Mouse (Mus musculus) right cerebral cortex, postnatal 14 days (tissue): ENCODE measurements around the gene Pnpo.

Experiments used
- DNase-seq: peaks from one replicate; pipeline ENCODE4 v3.0.0; 2022

Gene Pnpo

DNA sequence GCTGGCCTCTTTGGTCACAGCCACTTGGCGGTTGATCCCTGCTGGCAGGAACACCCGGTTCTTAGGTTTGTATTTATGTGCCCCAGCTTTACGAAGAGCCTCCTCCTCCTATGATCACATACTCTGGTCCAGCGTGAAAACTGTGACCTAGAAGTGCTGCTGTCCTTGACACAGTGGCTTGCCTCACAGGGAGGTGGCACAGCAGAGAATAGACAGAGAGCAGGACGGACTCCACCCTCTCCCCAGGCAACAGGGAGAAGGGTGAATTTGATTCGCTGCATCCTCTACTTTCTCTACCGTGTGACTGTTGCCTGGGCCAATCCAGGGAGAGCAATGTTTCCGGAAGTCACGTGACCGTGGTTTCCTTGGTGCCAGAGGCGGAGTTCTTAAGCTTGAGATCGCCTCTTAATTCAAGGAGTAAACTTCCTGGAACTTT is 8.8 kb downstream of the Pnpo start:
- no peak for DNase-seq

- no peak for DNase-seq
These were observed 10.1 kb downstream of the Pnpo start for GRCm38 (mm10) chr11:96933562-96934276.

DNA sequence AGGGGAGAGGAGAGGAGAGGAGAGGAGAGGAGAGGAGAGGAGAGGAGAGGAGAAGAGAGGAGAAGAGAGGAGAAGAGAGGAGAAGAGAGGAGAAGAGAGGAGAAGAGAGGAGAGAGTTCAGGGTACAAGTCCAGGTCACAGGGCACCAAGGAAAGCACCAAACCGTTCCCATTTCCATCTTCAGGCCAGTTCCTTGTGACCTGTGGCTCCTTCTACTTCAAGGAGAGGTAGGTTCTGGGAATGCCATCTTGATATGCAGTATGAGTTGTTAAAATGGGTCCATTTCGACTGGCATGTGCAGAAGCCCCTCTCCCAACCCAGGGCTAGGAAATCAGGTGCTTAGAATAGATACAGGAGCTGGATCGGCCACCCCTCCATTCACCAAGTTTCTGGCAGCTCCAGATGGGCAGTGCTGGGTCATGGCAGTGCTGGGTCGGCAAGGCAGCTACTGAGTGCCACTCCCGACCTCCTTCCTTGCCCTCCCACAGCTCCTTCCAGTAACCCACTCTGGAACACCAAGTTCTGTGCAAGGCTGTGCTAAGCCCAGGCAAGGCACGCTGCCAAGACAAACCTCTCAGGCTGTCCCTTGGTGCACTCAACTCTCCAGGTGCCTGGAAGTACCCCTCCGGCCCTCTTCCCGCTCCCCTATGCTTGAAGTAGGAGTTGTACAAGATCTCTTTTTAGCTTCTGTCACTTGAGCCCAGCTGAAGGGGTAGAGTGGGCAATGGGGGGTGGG is 12.3 kb downstream of the Pnpo start:
- no peak for DNase-seq

- DNase-seq: no peak
These were observed 13.9 kb downstream of the Pnpo start for GRCm38 (mm10) chr11:96929766-96930331.

DNA sequence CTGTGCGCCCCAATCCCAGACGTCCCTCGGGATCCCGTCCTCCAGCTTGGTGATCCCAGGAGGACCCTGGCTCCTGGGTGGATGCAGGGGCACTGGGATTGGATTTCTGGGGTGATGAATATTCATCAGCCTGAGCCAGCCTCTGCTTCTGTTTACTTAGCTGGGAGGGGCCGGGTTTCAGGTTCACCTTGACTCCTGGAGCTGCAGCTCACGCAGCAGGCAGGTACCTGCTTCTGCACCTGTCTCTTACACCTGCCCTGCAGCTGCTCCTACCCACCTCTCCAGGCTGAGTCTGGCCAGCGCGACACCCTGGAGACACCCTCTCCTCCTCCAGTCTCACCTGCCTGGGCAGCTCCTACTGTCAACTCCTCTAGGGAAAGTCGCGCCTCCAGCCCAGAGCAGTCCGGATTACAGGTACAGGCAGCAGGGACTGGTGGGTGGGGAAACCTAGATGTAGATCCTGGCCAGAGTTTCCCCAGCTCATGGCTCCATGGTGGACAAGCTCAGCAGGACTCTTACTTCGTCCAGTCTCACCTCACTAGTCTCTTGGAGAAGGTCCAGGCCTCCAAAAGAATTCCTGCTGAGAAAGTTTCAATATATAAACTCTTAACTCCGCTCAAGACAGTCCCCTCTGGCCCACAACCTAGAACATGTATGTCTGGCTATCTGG is 14.6 kb downstream of the Pnpo start:
- DNase-seq: no peak

- no peak for DNase-seq
These were observed 15.1 kb downstream of the Pnpo start for GRCm38 (mm10) chr11:96928691-96929090.

GRCm38 (mm10) chr11:96928088-96928487 is 15.7 kb downstream of the Pnpo start, which contains the start of gene Prr15l:
Gene Prr15l (plus strand): TSS chr11:96928104.
- no peak for DNase-seq

- no peak for DNase-seq
These were observed 17.2 kb downstream of the Pnpo start for GRCm38 (mm10) chr11:96926587-96926986.

GRCm38 (mm10) chr11:96925469-96926148 is 18.2 kb downstream of the Pnpo start:
- no peak for DNase-seq

DNA sequence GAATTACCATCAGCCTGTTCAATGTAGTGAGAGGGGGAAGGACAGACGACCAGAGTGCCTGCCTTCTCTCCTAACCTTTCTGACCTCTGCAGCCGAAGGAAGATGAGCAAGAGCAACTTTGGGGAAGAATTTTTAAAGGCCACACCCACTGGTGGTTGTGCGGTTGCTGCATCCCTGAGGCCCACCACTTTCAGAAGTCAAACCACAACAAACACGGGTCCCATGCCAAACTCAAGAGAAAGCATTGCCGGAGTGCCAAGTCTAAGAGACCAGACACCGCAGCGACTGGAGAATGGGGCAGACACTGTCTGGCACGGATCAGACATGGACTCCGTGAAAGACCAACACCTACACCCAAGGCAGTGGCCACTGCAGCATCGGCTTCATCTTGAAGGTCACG is 18.9 kb downstream of the Pnpo start:
- DNase-seq: no peak

DNA sequence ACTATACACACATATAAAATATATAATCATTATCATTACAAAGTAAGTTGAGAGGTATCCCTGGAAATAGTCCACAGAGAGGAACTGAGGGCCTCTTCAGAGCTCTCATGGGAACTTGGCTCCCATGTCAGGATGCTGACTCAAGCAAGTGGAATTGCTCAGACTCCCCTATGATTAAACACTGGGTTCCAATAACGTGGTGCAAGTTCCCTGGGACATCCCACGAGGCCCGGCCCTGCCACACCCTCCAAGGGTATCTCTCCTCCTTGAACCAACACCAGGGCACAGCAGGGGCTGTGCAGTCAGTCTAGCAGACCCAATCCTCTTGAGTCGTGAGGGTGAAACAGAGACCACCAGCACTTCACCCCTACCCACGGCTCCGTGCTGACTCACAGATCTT is 24.8 kb downstream of the Pnpo start:
- DNase-seq: no peak

DNA sequence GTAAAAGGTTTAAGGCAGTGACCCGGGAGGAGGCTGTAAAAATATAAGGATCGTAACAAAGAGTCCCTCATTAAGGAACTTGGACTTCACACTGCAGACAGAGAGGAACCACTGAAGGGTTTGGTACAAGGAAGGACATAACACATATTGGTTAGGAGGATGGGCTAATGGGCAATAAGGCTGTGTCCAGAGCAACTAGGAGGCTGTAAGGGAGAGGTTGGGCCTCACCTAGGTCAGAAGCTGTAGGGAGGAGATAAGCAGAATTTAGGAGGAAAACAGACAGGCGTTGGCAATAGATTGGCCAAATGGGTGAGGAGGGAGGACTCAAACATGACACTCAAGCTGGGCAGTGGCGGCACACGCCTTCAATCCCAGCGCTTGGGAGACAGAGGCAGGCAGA is 26.4 kb downstream of the Pnpo start:
- no peak for DNase-seq

DNA sequence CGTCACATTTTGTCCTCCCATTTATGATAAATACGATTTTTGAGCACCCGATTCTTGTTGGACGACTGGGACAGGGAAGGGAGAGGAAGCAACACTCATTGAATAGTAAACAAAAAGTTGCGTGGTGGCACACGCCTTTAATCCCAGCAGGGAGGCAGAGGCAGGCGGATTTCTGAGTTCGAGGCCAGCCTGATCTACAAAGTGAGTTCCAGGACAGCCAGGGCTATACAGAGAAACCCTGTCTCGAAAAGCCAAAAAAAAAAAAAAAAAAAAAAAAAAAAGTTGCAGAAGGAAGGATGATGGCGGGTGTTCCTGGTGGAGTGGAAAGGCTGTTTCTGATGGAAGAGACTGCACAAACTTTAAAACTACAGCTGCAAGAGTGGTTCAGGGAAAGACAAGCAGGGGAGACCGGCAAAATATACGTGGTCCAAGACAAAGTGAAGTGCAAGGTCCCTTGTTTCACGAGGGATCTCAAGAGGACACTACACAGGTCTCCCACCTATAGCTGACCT is 26.8 kb downstream of the Pnpo start:
- DNase-seq: no peak

- peak; percentile 99 for DNase-seq
These were observed 27.5 kb downstream of the Pnpo start, which contains the start of gene Cdk5rap3 for GRCm38 (mm10) chr11:96916044-96916884. Gene Cdk5rap3 (minus strand): TSS chr11:96916496.

DNA sequence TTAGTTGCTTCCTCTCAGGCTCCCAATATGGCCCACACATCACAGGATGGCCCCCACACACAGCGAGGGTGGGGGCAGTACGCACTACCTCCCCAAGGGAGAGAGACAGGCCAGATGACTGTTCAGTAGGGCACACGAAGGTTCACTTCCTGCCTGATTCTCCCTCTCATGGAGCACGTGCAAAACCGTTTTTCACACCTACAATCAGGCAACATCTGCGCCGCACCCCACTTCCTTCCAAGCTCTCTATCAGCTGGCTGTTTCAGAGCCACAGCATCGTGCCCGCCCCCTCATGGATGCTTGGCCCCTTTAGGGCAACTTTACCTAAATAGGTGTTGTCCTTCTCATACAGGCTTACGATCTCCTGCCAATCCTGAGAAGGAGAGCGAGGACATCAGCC is 31.1 kb downstream of the Pnpo start:
- no peak for DNase-seq

DNA sequence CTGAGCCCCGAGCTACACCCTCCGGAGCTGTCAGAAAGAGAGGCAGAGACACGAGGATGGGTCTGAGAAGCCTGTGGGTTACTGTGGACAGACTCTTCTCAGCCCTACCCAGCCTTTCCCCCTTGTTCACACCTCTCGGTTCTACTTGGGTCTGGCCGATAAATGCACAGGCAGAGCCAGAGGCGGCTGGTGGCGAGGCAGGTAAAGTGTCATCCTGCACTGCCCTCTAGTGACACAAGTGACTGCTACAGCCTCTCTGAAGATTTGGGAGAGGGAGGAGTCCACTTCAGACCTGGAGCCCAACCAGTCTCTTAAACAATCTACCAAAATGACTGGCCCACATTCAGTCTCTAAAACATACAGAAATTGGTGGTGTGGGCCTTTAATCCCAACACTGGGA is 33.8 kb downstream of the Pnpo start:
- DNase-seq: peak; percentile 79

DNA sequence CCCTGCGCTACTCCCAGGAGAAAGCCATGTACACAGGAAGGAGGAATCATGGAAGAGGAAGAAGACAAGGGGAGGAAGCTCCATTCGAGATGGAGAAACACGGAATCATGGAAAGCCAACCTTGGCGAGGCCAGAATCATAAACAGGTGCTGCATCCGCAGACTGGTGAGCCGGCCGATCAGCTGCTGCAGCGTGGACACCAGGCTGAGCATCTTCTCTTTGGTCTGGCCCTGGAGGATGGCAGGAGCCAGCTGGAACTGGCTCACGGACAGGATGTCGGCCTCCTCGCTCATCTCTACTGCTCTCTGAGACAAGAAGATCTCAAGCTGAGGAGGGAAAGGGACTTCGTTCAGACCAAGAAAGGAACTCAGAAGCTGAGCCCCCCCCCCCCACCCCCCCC is 35.2 kb downstream of the Pnpo start:
- no peak for DNase-seq

GRCm38 (mm10) chr11:96906431-96907161 is 37.2 kb downstream of the Pnpo start:
- DNase-seq: no peak

GRCm38 (mm10) chr11:96902639-96903635 is 40.8 kb downstream of the Pnpo start:
- DNase-seq: no peak

GRCm38 (mm10) chr11:96901332-96901731 is 42.5 kb downstream of the Pnpo start:
- no peak for DNase-seq
